Mouse (Mus musculus): ENCODE data around the gene Ak7. TPM values are rescaled to one million over a fixed set of nuclear protein-coding genes. Genes with fewer than 3 reads are reported as not detected.

Ak7 gene
- polyA plus RNA-seq, 1 experiment from 2014 or later = 2.8 TPM

DNA sequence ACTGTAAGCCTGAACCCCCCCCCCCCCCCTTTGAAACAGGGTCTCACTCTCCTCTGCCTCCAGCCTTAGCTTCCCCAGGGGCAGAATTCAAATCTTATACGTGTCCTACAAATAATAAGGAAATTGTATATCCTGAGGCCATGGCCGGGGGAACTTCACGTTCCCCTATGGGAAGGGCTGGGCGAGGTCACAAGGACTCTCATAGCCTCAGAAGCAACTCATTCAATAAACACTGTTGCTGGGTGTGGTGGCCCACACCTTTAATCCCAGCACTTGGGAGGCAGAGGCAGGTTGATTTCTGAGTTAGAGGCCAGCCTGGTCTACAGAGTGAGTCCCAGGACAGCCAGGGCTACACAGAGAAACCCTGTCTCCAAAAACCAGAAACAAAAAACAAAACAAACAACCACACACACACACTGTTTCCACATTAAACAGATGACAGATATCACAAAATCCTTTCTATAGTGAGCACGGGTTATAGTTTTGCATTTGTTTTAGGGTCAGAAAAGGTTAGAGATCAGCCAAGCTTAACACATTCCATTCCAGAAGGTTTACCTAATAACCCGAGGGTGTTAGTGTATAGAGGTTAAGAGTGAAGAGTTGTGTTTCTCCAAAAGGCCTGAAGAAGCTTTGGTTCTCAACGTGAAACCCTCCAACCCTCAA, 29.6 kb downstream of the Ak7 start:
- H3K9ac ChIP-seq = no peak overlapping the region
- no peaks in the 10 kb centered on the region for H3K36me3 ChIP-seq
- no peak overlapping the region for H3K27ac ChIP-seq
- H3K27me3 ChIP-seq = no peaks in the 10 kb centered on the region
- WGBS = 71% methylated on average over 7 of the region's 7 CpGs
- no peak overlapping the region for H3K4me3 ChIP-seq
- H3K4me2 ChIP-seq = no peak overlapping the region
- ATAC-seq (ENCODE audit: low FRiP score) = no peak
- H3K4me1 ChIP-seq (replicated peaks) = no peaks in the 10 kb centered on the region
- H3K9me3 ChIP-seq = no peaks in the 10 kb centered on the region

DNA sequence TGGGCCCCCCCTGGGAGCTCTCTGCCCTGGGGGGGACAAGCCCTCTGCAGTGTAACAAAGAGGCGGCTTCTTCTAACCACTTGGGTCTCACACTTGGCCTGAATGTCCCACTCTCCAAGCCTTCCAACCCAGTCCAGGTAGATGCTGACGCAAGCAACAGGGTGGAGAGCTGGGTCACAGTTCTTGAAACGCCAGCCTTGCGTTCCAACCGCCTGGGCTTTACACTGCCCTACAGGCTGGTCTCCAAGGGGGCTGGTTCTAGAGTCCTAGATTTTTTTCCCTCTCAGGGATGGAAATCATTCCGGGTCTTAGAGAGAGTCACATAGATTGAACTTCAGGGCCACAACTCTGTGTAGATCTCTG, 30.1 kb downstream of the Ak7 start:
- Histone ChIP-seq H3K27ac (no peak overlapping the region), H3K9ac (no peak overlapping the region), H3K4me2 (no peak overlapping the region), H3K27me3 (no peaks in the 10 kb centered on the region), H3K4me3 (no peak overlapping the region), H3K9me3 (no peaks in the 10 kb centered on the region), H3K36me3 (no peaks in the 10 kb centered on the region), H3K4me1 (replicated peaks) (no peaks in the 10 kb centered on the region)
- no peak for ATAC-seq (ENCODE audit: low FRiP score)
- WGBS = 93% methylated on average over 6 of the region's 6 CpGs

DNA sequence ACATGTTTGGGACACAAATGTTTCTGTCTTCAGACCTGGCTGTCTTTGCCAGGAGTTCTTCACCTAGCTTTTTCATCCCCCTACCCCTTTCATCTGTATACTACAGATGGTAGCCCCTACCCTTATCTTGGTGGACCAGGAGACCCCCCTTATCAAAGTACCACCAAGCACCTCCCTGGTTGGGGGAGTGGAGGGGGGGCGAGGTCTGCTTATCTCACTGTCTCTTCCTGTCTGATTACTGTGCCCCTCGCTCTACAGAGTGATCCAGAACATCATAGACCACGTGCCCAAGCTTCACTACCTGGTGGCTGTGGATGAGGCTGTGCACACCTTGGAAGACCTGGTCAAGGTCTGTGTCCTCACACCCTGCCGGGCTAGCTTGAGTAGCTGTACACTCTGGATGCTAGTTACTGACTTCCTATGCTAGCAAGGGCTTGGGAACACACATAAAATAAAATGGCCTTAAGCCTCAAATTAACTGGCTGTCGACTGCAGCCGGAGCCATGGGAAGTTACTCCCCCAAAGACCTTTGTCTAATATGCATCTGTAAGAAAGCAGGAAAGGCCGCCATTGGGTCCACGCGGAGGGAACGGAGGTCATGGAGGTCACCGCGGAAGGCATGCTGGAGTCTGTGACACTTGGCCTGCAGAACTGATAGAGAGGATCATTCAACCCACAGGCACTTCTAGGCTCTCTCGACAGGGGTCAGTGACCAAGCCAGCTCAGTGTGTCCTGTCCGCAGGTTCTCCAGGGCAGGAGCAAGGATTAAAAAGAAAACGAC, 32.7 kb downstream of the Ak7 start:
- H3K9me3 ChIP-seq = no peaks in the 10 kb centered on the region
- no peaks in the 10 kb centered on the region for H3K4me1 ChIP-seq (replicated peaks)
- WGBS = 79% methylated on average over 15 of the region's 15 CpGs
- H3K27me3 ChIP-seq = no peaks in the 10 kb centered on the region
- no peak overlapping the region for H3K27ac ChIP-seq
- no peak overlapping the region for H3K9ac ChIP-seq
- H3K36me3 ChIP-seq = no peaks in the 10 kb centered on the region
- no peak overlapping the region for H3K4me3 ChIP-seq
- ATAC-seq (ENCODE audit: low FRiP score) = no peak
- H3K4me2 ChIP-seq = no peak overlapping the region

DNA sequence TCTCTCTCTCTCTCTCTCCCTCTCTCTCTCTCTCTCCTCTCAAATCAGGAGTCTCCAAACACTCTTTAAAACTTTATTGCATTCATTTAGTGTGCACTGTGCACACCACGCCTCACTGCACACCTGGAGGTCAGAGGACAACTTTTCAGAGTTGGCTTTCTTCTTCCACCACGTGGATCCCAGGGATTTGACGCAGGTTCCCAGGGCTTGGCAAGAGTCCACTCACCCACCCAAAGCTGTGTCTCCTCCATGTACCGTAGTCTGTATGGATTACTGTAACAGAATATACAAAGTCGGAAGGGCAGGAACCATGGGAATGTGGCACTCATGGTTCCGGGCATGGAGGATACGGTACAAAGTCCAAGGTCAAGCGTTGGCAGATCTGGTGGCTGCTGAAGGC, 33.9 kb downstream of the Ak7 start:
- Histone ChIP-seq H3K27ac (no peak overlapping the region), H3K4me2 (no peak overlapping the region), H3K27me3 (no peaks in the 10 kb centered on the region), H3K36me3 (no peaks in the 10 kb centered on the region), H3K9me3 (no peaks in the 10 kb centered on the region), H3K4me3 (no peak overlapping the region), H3K4me1 (replicated peaks) (no peaks in the 10 kb centered on the region), H3K9ac (no peak overlapping the region)
- no peak for ATAC-seq (ENCODE audit: low FRiP score)
- WGBS = 94% methylated on average over 8 of the region's 8 CpGs

DNA sequence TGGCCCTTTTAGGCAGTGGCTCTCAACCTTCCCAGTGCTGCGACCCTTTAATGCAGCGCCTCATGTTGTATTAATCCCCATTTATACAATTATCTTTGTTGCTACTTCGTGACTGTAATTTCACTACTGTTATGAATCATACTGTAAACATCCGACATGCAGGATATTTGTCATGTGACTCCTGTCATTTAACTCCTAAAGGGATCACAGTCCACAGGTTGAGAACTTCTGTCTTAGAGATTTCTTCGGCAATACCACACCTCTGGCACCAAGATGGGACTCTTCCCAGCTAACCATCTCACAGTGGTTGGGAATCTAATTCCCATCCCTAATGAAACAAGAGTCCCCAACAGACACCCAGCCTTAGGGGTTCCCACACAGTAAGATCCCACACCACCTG, 42.3 kb downstream of the Ak7 start:
- 90% methylated on average over 5 of the region's 5 CpGs for WGBS
- Histone ChIP-seq H3K36me3 (no peaks in the 10 kb centered on the region; the same call in 1 of the 2 replicates), H3K9ac (no peak overlapping the region), H3K9me3 (no peaks in the 10 kb centered on the region), H3K4me3 (no peak overlapping the region), H3K4me1 (replicated peaks) (no peaks in the 10 kb centered on the region), H3K27ac (no peak overlapping the region), H3K27me3 (no peaks in the 10 kb centered on the region), H3K4me2 (no peak overlapping the region)
- ATAC-seq (ENCODE audit: low FRiP score) = no peak

DNA sequence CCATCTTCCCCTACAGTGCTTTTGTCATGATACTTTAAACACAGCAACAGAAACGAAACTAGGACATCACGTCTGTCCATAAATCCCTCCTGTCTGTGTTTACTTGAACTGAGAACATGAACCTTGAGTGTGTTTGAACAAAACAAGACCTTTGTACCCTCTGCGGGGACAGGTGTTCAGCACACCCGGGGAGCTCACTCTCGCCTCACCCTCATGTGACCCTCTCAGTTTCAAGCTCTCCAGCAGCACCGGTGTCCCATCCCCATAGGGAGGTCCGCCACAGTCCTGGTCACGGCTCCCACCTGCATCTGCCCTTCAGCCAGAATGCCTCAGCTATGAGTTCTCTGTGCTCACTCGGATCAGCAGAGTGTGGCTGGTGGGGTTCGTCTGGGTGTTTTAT, 48.0 kb downstream of the Ak7 start:
- no peak for ATAC-seq (ENCODE audit: low FRiP score)
- WGBS = 91% methylated on average over 10 of the region's 10 CpGs
- H3K27ac ChIP-seq = no peak overlapping the region
- no peaks in the 10 kb centered on the region for H3K36me3 ChIP-seq
- no peak overlapping the region for H3K9ac ChIP-seq
- no peak overlapping the region for H3K4me3 ChIP-seq
- no peaks in the 10 kb centered on the region for H3K9me3 ChIP-seq
- H3K27me3 ChIP-seq = no peaks in the 10 kb centered on the region
- no peak overlapping the region for H3K4me2 ChIP-seq
- no peaks in the 10 kb centered on the region for H3K4me1 ChIP-seq (replicated peaks)

DNA sequence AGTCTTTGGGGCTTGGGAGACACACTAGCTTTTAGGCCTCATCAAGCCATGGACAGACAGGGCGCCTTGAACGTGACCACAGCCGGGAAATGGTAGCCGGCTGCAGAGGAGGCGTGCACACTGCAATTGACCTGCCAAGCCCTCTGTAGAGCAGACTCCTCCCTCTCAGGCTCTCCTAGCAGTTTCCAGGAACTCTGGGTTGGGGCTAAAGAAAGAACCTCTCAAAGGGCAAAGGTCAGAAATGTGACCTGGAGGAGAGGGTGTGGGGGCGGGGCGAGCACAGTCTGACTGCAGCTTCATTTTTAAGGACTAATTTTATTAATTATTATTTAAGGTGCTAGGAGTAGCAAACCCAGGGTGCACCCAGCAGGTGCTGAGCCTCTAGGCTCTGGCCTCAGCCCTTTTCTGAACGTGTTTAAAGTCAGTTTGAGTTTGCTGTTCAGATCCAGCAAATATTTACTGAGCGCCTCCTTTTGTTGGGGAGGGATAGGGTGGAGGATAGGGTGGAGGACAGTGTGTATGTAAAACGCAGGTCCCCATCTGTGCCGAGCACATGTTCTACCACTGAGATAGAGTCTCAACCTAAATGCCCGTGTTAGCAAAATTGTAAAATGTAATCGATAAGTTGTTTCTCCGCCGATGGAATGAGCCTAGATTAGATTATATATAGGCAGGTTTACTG, 52.2 kb downstream of the Ak7 start:
- Histone ChIP-seq H3K9me3 (no peaks in the 10 kb centered on the region), H3K4me3 (no peak overlapping the region), H3K27ac (no peak overlapping the region), H3K4me1 (replicated peaks) (no peaks in the 10 kb centered on the region), H3K4me2 (no peak overlapping the region), H3K9ac (no peak overlapping the region), H3K36me3 (no peaks in the 10 kb centered on the region), H3K27me3 (no peaks in the 10 kb centered on the region)
- WGBS = 39% methylated on average over 15 of the region's 15 CpGs
- no peak for ATAC-seq (ENCODE audit: low FRiP score)

DNA sequence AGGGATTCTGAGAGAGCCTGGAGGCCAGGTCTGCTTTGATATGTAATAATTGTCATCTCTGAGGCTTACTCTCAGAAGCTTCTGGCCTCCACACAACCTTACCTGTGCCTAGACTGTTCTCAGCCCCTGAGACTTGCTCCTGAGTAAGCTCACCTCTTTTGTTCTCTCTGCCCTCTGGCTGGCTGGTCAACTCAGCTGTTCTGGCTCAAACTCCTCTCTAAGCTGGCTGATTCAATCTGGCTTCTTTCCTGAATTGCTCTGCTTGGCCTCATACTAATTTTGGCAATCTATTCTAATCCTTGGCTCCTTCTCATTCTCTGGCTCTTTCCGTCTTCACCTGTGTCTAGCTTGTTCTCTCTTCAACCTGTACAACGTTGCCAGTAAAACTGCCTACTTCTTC, 53.1 kb downstream of the Ak7 start:
- Histone ChIP-seq H3K4me1 (replicated peaks) (no peaks in the 10 kb centered on the region), H3K4me3 (no peak overlapping the region), H3K27ac (no peak overlapping the region), H3K9ac (no peak overlapping the region), H3K9me3 (no peaks in the 10 kb centered on the region), H3K4me2 (no peak overlapping the region), H3K27me3 (no peaks in the 10 kb centered on the region), H3K36me3 (no peaks in the 10 kb centered on the region)
- no peak for ATAC-seq (ENCODE audit: low FRiP score)
- 88% methylated on average over 2 of the region's 2 CpGs for WGBS

DNA sequence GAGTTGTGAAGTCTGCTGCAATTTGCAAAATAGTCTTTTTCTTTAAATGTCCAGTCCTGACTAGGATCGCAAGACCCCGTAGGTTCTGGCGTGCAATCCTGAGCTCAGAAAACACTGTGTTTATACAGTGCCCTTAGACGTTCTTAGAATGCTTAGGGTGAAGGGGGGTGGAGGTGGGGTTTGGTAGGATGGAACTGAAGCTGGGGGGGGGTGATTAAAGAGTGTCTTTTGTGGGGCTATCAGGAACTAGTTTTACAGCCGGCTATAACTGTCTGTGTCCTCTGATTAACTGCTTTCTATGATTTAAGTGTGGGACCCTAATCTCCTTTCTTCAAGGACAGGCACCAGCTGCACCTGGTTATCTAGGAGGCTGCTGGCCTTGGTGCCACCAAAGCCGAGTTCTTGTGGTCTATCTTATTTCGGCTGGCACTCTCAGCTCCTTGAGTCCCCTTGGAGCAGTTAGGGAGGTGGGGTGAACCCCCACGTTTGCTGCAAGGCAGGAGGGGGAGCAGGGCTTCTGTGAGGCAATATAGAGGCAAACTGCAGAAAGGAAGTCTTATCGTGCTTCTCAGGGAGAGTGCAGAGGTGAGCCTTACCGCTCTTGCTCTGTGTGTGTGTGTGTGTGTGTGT, 54.2 kb downstream of the Ak7 start:
- Histone ChIP-seq H3K27ac (no peak overlapping the region), H3K4me2 (no peak overlapping the region), H3K9me3 (no peaks in the 10 kb centered on the region), H3K4me1 (replicated peaks) (no peaks in the 10 kb centered on the region), H3K36me3 (no peaks in the 10 kb centered on the region), H3K27me3 (no peaks in the 10 kb centered on the region), H3K4me3 (no peak overlapping the region), H3K9ac (no peak overlapping the region)
- WGBS = 67% methylated on average over 10 of the region's 10 CpGs
- no peak for ATAC-seq (ENCODE audit: low FRiP score)

DNA sequence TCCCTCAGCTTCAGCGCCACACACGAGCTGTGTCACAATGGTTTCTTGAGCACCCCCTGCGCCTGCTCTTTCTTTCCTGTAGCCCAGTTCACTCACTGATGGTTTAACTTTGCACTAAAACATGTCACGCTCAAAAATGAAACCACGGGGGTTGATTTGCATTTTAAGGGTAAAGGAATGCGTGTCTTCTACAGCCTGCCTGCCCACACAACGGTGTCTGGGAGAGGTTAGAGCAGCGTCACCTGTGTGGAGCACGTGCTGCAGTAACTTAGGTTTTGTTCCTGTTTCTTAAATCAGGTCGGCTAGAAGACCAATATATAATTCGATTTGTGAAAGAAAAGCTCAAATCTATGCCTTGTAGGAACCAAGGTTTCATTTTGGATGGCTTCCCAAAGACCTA, 55.4 kb downstream of the Ak7 start:
- Histone ChIP-seq H3K27ac (no peak overlapping the region), H3K36me3 (no peaks in the 10 kb centered on the region), H3K4me3 (no peak overlapping the region), H3K27me3 (no peaks in the 10 kb centered on the region), H3K4me2 (no peak overlapping the region), H3K4me1 (replicated peaks) (no peaks in the 10 kb centered on the region), H3K9me3 (no peaks in the 10 kb centered on the region), H3K9ac (no peak overlapping the region)
- ATAC-seq (ENCODE audit: low FRiP score) = no peak
- 57% methylated on average over 11 of the region's 11 CpGs for WGBS

DNA sequence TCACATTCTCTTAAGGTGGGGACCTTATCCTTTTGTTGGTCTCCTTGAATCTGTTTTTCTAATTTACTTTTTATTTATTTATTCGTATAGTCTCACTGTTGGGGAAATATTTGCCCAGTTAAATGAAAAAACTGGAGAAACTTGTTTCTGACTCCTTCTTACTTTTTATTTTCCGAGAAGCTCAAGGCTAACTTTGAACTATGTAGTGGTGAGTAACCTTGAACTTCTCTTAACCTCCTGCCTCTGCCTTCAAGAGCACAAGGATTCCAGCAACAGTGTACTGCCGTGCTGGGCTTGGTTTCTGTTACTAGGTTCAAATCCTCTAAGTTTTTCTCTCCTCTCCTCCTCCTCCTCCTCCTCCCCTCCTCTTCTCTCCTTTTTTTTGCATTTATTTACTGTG, 55.9 kb downstream of the Ak7 start:
- Histone ChIP-seq H3K9me3 (no peaks in the 10 kb centered on the region), H3K4me2 (no peak overlapping the region), H3K27ac (no peak overlapping the region), H3K36me3 (no peaks in the 10 kb centered on the region), H3K4me1 (replicated peaks) (no peaks in the 10 kb centered on the region), H3K9ac (no peak overlapping the region), H3K4me3 (no peak overlapping the region), H3K27me3 (no peaks in the 10 kb centered on the region)
- ATAC-seq (ENCODE audit: low FRiP score) = no peak
- WGBS = 83% methylated on average over 3 of the region's 3 CpGs

DNA sequence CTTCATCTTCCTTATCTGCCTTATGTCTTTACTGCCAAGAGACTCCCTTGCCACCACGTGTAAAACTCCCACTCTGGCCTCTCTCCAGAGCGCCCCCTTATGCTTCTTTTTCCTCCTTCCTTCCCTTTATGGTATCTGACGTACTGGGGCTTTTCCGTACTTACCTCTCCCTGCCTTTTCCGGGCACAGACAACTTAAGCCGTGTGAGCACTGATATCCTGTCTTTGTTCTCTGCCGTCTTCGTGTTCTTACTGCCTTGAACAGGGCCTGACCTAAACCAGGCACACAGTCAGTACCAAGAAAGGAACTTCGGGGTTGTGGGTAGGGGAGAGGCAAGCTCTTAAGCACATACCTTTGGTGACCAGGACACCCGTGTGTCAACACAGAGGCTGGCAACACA, 63.9 kb downstream of the Ak7 start:
- no peak for ATAC-seq (ENCODE audit: low FRiP score)
- no peak overlapping the region for H3K4me3 ChIP-seq
- H3K4me2 ChIP-seq = no peak overlapping the region
- no peak overlapping the region for H3K9ac ChIP-seq
- H3K4me1 ChIP-seq (replicated peaks) = no peaks in the 10 kb centered on the region
- H3K27ac ChIP-seq = no peak overlapping the region
- no peaks in the 10 kb centered on the region for H3K27me3 ChIP-seq
- no peaks in the 10 kb centered on the region for H3K9me3 ChIP-seq
- 79% methylated on average over 10 of the region's 10 CpGs for WGBS
- H3K36me3 ChIP-seq = no peaks in the 10 kb centered on the region

Measured in hindbrain, embryonic 13.5 days (tissue).